Mouse (Mus musculus): ENCODE results near the gene Npl. TPM values are rescaled to one million over a fixed set of nuclear protein-coding genes. Genes with fewer than 3 reads are reported as not detected.
"Not testable (repeated sequence)": the region's sequence is repeated elsewhere in the genome, so short reads cannot be mapped to it uniquely, and the experiment has no call there.

Npl gene
- total RNA-seq, 2 experiments from 2014 or later: 1.2 to 4.8 TPM

DNA sequence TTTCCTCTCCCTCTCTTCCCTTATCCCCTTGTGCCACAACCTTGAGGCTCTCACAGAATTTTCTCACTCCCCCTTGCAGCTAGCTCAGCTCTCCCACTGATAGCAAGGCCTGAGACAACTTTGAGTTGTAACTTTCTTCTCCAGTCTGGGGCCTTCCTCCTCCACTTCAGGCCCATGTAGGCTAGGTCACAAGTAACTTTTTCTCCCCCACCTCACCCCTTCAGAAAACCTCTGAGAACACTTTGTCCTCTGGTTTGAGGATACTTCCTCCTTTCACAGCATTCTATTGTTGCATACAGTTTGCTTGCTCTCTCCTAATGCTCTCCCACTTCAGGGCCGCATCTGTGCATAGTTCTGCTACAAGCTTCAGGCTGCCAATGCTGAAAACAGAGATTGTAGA is 58.0 kb downstream of the Npl start:
- no peak for ATAC-seq (replicated peaks; ENCODE audit: low FRiP score, poor library complexity, severe bottlenecking)

DNA sequence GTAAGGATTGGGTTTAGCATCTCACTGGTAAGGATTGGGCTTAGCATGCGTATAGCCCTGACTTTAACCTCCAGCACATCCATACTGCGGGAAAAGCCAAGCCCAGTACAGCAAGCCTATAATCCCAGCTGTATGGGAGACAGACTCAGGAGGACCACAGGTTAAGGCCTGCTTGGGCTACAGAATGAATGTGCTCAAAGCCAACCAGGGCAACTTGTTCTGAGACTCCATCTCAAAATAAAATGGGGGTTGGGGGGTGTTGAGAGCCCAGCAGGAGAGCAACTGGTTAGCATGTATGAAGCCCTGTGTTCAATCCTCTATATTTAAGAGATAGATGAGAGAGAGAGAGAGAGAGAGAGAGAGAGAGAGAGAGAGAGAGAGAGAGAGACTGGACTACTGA is 58.5 kb downstream of the Npl start:
- no peak for ATAC-seq (replicated peaks; ENCODE audit: low FRiP score, poor library complexity, severe bottlenecking)

DNA sequence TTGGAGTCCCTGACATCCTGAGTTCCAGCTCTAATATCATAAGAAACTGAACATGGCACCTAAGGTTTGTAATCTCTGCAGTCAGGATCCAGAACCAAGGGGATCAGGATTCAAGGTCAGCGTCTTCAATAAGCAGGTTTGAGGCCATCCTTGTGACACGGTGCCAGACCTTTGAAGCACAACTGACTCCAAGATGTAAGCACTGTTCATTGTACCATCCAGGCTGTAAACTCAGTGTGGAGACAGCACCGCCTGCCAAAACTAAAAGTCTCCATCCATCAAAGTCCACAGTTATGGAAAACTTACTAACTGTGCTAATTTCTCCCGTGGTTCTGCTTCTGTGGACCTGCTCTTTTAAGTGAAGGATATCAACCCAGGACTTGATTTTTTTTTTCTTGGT is 59.9 kb downstream of the Npl start:
- ATAC-seq (replicated peaks; ENCODE audit: low FRiP score, poor library complexity, severe bottlenecking): no peak

DNA sequence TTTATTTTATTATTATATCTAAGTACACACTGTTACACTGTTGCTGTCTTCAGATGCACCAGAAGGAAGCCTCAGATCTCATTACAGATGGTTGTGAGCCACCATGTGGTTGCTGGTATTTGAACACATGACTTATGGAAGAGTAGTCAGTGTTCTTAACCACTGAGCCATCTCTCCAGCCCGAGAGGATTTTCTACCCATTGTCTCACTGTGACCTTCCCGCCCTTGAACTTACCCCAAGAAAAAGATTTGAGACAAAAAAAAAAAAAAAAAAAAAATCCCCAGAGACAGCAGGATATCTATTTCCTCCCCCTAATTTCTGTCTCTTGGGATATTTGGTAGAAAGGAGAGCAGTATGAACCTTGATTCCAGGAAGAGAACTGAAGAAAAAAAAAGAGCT is 60.3 kb downstream of the Npl start:
- no peak for ATAC-seq (replicated peaks; ENCODE audit: low FRiP score, poor library complexity, severe bottlenecking)

DNA sequence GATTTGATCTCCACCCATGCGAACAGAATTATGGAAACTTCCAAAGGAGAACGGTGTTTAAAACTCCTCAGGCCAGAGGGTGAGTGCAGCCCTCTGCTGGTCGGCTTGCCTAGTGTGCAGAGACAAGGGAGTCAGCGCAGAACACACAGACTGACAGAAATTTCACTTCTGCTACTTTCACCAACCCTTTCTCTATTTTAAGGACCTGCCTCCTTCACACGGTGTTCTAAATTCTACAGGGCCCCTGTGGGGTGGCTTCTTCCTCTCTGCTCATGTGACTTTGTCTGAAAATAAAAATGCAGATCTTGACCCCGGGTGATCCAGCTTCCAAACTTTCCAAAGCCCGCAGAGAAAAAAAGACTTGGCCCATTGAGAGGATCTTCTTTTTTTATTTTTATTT is 60.7 kb downstream of the Npl start:
- no peak for ATAC-seq (replicated peaks; ENCODE audit: low FRiP score, poor library complexity, severe bottlenecking)

DNA sequence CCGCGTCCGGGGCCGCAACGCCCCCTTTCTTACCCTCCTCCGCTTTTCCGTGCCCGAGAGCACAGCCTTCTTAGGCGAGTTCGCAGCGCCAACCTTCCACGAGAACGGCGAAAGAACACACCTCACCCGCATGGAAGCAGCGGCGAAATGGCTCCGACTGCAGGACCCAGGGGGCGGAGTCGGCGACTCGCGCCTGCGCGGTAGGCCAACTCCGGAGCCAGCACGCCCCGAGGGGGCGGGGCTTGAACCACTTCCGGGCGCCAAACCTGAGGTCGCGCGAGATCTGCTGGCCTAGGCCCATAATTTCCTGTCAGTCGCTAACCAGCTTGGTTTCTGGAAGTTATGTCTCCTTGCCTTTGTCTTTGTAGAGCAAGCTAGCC is 62.4 kb downstream of the Npl start, which contains the start of gene Dhx9:
Dhx9 (minus strand) TSS at position 161 of the 380 bp plus-strand sequence.
- ATAC-seq (replicated peaks; ENCODE audit: low FRiP score, poor library complexity, severe bottlenecking): peak; percentile 89

DNA sequence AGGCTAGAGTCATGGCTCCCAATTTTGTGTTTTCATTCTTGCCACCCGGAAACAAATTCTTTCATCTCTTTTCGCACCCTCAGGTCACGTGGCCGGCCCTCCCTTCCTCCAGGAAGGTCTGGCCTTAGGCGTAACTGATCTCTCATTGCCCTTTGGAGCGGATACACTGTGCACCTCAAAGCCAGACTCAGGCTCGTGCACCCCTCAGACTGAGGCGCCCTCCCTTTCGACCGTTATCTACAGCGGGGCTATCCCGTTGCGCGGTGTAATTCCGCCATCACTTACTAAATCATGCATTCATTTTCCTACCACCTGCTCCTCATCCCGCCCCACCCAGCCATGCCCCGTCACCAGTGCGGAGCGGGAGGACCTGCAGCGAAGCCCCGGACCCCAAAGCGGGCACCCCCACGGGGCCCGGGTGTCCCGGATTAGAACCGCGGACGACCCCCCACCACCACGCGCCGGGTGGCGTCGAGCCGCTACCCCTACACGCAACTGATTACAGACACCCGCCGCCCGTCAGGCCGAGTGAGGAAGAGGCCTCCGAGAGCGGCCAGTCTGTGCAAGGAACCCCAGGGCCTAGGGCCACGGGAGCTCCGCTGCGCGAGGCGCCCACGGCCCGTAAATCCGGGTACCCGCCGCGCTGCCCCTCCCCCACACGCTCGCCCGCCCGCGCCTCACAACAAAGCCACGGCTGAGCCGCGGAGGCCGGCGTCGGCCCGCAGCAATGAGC is 62.9 kb downstream of the Npl start:
- peak; percentile 76 for ATAC-seq (replicated peaks; ENCODE audit: low FRiP score, poor library complexity, severe bottlenecking)

DNA sequence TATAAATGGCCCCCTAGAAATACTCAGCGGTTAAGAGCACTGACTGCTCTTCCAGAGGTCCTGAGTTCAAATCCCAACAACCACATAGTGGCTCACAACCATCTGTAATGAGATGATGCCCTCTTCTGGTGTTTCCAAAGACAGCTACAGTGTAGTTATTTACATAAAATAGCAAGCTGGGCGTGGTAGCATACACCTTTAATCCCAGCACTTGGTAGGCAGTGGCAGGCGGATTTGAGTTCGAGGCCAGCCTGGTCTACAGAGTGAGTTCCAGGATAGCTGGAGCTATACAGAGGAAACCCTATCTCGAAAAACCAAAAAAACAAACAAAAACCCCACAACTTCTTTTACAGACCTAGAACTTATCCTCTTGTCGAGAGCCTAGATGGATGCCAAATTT is 63.7 kb downstream of the Npl start:
- not testable (repeated sequence) for ATAC-seq (replicated peaks; ENCODE audit: low FRiP score, poor library complexity, severe bottlenecking)

DNA sequence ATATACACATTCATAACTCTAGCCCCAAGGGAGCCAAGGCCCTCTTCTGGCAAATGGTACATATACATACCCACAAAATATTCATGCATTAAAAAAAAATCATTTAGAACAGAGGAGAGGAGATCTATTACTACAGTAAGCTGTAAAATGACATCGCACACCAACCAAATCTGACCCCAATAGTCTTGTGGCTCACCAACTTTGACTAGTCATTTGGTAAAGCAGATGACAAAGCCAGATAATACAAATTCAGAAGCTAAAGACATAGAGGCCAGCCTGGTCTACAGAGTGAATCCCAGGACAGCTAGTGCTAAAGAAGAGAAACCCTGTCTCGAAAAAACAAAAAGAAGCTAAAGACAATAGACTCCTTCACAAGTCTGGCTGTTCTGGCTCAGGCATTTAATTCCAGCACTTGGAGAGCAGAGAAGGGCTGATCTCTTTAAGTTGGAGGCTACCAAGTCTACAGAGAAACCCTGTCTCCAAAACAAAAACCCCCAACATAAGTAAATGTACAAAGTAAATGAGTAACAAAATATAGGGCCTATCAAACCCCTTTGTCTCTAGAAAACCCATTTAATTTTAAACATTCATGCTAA is 64.5 kb downstream of the Npl start:
- ATAC-seq (replicated peaks; ENCODE audit: low FRiP score, poor library complexity, severe bottlenecking): peak; percentile 36; the same call in 1 of the 2 replicates

DNA sequence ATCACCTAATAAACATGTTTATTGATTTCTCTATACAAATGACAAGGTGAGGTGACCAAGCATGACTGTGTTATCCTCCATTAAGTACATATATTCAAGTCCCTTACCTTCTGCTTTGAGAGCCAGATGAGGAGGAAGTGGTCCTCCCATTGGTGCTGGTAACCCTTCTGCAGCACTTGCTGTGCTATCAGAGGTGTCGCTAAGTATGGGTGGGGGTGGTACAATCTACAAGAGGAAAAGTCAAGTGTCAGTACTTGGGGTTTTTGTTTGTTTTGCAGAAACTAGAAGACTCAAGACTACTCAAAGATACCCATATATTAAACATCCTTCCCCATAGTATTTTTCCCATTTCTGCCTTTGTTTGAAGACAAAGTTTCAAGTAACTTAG is 68.8 kb downstream of the Npl start:
- no peak for ATAC-seq (replicated peaks; ENCODE audit: low FRiP score, poor library complexity, severe bottlenecking)

DNA sequence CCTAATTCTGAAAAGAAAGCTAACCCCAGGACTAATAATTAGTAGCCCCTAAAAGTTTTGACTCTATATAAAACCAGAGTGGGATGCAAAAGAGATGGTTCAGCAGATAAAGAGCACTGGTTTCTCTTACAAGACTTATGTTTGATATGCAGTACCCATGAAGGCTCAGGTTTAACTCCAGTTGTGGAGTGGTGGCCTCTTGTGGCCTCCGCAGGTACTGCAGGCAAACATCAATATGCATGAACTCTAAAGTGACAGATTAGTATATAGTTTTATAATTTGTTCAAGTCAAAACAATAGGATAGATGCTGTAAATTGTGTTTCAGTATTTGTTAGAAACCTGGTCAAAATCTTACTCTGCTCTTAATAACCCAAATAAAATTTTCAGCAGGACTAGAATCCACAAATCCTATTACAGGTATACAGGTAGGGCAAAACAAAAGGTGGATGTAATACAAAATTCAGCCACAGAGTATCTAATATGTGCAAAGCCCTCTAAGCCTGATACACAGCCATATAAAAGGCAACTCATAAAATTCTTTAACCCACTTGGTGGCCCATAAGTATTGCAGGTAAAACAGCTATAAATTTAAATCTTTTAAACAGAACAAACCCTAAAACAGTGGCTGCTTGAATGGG is 69.3 kb downstream of the Npl start:
- ATAC-seq (replicated peaks; ENCODE audit: low FRiP score, poor library complexity, severe bottlenecking): peak; percentile 87

DNA sequence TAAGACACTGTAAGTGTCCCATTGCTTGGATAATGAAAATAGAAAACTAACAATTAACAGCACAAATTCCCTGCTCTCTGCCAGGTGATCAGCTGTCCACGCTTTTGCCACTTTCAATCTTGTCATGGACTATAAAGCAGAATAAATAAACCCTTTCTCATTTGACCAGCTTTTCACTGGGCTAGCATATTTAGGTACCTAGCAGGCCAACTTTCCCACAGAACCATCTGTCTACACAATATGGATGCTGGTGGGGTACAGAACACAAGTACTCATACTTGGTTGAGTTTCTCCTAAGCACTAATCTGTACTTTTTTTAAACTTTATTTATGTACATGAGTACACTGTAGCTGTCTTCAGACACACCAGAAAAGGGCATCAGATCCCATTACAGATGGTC is 70.5 kb downstream of the Npl start:
- no peak for ATAC-seq (replicated peaks; ENCODE audit: low FRiP score, poor library complexity, severe bottlenecking)

DNA sequence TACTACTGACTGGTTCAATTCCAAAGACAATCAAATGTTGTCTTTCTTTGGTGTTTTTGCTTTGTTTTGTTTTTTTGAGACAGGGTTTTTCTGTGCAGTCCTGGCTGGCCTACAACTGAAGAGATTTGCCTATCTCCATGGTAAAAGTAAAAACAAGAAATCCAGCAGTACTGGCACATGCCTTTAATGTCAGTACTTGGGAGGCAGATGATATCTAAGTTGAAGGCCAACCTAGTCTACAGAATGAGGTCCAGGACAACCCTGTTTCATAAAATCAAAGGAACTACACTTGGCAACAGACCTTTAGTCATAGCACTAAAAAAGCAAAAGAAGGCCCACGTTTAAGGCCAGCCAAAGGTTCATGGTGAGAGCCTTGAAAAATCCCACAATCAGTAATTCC is 88.0 kb downstream of the Npl start:
- no peak for ATAC-seq (replicated peaks; ENCODE audit: low FRiP score, poor library complexity, severe bottlenecking)

DNA sequence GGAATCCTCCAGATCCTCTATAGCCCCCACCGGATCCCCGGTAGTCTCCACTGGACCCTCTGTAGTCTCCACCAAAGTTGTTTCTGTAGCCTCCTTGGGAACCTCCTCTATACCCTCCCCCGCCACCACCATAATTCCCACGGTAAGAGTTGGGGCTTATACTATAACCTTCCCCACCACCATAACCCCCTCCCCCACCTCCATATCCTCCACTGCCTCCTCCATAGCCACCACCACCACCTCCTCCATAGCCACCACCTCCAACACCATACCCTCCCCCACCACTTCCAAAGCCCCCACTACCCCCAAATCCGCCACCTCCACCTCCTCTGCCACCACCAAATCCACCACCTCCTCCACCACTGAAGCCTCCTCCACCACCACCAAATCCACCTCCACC is 93.7 kb downstream of the Npl start:
- ATAC-seq (replicated peaks; ENCODE audit: low FRiP score, poor library complexity, severe bottlenecking): no peak

DNA sequence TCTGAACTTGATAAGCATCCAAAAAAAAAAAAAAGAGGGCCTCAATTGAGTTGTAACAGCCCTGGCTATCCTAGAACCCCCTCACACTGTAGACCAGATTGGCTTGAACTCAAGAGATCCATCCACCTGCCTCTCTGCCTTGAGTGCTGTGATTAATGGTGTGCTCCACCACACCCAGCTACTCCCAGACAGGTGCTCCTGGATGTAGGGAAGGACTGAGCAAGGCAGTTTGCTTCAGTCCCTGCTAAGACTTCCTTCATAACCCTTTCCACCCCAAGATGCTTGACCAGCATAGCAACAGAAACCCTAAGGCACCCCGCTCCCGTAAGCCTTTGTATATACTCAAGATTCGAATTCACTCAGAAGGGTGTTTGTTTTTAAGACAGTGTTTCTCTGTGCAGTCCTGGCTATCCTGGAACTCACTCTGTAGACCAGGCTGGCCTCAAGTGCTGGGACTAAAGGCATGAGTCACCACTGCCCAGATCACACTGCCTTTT is 96.7 kb downstream of the Npl start:
- ATAC-seq (replicated peaks; ENCODE audit: low FRiP score, poor library complexity, severe bottlenecking): no peak

Other genes starting within 250 kb of the Npl start
- gene Lamc1, start 217.3 kb downstream of the Npl start, total RNA-seq (2015; ENCODE audit: low replicate concordance): 0.63 TPM in 1 of 2 replicates, not detected in the other
- gene Lamc1, start 217.3 kb downstream of the Npl start, total RNA-seq (2017; ENCODE audit: low replicate concordance): 0.34 TPM in 1 of 2 replicates, not detected in the other
- 0.77 TPM in 1 of 2 replicates, not detected in the other for gene Shcbp1l, start 124.9 kb downstream of the Npl start, total RNA-seq (2015; ENCODE audit: low replicate concordance)
- gene Shcbp1l, start 124.9 kb downstream of the Npl start, total RNA-seq (2017; ENCODE audit: low replicate concordance): 0.26 and 1.4 TPM in 2 replicates
- gene Dhx9, start 62.4 kb downstream of the Npl start, total RNA-seq (2015; ENCODE audit: low replicate concordance): 64.4 and 92.8 TPM in 2 replicates
- gene Dhx9, start 62.4 kb downstream of the Npl start, total RNA-seq (2017; ENCODE audit: low replicate concordance): 73.6 and 93.5 TPM in 2 replicates
- not detected in 2 replicates for gene Rgs8, start 103.0 kb upstream of the Npl start, total RNA-seq (2015; ENCODE audit: low replicate concordance)
- gene Rgs8, start 103.0 kb upstream of the Npl start, total RNA-seq (2017; ENCODE audit: low replicate concordance): not detected in 2 replicates
- gene Rgs16, start 190.3 kb upstream of the Npl start, total RNA-seq (2015; ENCODE audit: low replicate concordance): not detected in 2 replicates
- 0.56 TPM in 1 of 2 replicates, not detected in the other for gene Rgs16, start 190.3 kb upstream of the Npl start, total RNA-seq (2017; ENCODE audit: low replicate concordance)
- 171 and 180 TPM in 2 replicates for gene Rnasel, start 199.4 kb upstream of the Npl start, total RNA-seq (2015; ENCODE audit: low replicate concordance)
- 259 and 394 TPM in 2 replicates for gene Rnasel, start 199.4 kb upstream of the Npl start, total RNA-seq (2017; ENCODE audit: low replicate concordance)